Mouse (Mus musculus) gastrocnemius, postnatal 4 days (tissue): Measurements from ENCODE around the gene Ankrd39. TPM values are rescaled to one million over a fixed set of nuclear protein-coding genes. Genes with fewer than 3 reads are reported as not detected.

ENCODE experiments used
- DNase-seq, 2 experiments: peaks; one replicate each; pipeline ENCODE4 v3.0.0; 2021 to 2022; ENCODE audit warnings: low spot score in 2 of 2, mixed read lengths in 2 of 2
- total RNA-seq, 2 experiments: library from RNA; stranded (reverse); gene quantifications; 2 replicates each; pipeline ENCODE4 v1.2.3; 2021

Gene Ankrd39
- total RNA-seq, 2 experiments from 2014 or later = 13.0 to 13.8 TPM

DNA sequence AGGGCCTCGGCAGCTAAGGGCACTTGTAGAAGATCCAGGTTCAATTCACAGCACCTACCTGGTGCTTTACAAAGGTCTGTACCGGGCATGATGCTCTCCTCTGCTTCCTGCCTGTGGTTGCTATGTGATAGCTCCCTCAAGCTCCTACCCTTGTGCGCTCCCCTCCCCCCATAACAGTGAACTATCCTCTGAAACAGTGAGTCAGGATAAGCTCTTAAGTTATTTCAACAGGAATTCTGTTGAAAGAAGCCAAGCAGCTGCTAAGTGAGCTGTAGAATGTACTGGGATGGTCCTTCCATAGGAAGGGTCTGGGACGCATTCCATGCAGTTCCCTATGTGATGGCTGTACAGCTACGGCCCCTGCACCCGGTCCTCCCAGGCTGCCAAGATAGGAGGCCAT, 13.7 kb downstream of the Ankrd39 start:
- DNase-seq = no peak

DNA sequence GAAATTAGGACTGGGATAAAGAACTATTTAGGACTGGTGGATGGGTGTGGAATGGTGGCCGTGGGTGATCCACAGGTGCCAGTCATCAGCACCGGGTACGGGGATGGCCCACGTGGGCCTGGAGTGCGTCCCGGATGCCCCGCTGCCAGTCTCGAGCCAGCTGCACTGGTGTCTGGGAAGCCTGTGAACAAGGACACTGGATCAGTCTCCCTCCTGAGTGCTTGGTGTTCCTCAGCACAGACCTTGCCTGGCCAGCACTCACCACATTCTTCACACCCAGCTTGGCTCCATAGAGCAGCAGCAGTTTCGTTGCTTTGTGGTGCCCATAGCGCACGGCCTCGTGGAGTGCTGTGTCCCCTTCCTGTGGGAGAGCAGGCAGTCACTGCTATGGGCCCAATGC, 15.8 kb downstream of the Ankrd39 start:
- no peak for DNase-seq

DNA sequence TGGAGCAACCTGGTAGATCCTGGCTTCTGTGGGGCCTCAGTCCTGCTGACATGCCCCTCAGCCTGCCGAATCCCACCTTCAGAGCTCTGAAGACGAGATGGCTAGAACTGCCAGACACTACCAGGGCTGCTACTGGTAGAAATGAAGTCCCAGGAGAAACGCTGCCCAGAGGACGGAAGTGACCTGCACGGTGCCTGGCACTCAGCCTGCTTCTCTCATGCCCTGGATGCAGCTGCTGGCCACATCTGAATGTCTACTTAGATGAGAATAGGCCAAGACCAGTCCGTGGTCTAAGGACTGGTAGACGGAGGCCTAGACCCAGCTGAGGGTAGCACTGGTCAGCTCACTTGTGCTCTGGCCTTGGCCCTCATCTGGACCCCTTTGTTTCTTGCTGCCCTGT, 16.3 kb downstream of the Ankrd39 start:
- DNase-seq = no peak

DNA sequence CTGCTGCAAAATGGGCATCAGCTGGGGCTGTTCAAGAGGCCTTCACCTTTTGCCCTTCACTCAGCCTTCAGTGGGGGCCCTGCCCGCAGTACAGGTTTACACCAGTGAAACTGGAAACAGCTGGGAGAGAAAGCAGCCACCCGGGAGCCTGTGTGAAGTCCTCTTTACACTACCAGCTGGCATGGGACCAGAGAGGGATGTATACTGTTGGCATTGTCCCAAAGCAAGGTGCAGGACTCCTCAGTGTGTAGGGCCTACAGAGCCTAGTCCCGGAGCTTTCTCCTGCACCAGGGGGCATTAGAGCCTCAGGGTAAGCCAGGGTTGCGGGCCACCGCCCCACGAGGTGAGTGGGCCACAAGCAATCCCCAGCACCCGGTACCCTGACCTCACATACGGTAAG, 16.8 kb downstream of the Ankrd39 start:
- no peak for DNase-seq

DNA sequence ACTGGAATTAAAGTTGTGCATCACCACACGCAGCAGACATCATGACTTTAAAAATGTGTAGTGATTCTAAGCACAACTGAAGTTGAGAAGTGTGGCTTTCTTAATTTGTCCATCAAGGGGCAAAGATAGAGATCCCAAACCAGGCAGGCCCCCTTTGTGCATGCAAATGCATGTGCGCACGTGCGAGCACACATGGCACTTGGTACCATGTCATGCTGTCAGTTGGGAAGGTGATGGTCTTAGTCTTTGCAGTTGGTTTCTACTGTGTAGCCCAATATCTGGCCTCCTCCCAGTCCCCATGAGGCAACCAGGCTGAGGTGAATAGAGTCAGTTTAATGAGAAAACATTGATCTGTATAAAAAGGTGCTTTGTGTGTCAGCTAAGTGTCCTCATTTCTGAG, 17.4 kb downstream of the Ankrd39 start:
- no peak for DNase-seq

DNA sequence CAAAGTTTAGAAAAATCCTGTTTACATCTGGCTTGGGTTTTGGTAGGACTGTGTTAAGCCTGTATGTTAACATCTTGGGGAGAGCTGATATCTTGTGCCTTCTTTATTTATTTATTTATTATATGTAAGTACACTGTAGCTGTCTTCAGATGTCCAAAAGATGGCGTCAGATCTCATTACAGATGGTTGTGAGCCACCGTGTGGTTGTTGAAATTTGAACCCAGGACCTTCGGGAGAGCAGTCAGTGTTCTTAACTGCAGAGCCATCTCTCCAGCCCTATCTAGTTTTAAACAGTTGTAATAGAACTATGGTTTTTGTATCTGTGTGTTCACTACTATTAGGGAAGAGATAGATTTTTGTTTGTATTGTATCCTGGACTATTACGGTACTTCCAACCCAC, 18.0 kb downstream of the Ankrd39 start:
- DNase-seq = no peak

DNA sequence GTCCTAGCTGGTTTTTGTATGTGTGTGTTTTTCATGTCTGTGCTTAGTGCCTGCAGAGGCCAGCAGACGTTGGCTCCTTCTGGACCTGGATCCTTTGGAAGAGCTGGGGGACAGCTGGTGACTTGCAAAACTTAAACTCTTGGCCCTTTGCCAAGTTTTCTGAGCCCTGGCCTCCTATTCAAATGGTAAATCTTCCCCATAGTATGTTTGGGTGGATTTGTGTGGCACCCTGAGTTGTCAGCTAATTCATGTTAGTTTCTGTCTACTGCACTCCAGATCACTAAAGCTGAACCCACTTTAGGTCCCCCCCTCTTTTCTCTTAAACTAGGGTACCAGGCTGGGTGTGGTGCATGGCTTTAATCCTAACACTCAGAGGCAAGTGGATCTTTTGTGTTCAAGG, 18.9 kb downstream of the Ankrd39 start:
- no peak for DNase-seq

DNA sequence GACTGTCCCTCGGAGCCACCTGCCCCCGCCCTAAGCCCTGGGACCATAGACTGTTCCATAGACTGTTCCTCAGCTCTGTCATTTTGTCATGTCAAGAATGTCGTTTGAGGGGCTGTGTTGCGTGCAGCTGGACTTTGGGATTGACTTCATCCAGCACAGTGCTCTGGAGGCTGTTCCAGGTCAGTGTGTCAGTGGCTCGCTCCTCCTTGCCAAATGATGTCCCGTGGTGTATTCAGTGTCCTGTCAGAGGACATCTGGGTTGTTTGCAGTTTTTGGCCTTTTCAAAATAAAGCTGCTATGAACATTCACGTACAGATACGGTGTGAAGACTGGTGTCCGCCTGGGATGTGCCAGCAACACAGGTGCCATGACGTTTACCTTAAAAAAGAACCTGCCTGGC, 20.3 kb downstream of the Ankrd39 start:
- DNase-seq = no peak

DNA sequence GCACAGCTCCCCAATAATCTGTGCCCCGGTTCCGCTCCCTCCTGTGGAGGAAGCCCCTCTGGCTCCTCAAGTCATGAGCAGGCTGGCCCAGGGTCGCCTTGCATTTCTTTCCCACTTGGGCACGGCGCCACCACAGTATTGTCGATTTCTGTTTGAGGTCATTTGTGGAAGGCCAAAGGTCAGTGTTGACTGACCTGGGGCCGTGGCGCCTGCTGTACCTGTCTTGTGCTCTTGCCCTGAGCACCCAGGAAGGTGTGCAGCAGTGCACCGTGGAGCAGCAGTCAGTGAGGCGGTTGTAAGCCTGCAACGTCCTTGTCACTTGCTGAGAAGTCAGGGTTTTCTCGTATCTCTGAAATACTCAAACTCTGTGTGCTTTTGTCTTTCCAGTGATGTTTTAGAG, 21.5 kb downstream of the Ankrd39 start:
- DNase-seq = no peak

DNA sequence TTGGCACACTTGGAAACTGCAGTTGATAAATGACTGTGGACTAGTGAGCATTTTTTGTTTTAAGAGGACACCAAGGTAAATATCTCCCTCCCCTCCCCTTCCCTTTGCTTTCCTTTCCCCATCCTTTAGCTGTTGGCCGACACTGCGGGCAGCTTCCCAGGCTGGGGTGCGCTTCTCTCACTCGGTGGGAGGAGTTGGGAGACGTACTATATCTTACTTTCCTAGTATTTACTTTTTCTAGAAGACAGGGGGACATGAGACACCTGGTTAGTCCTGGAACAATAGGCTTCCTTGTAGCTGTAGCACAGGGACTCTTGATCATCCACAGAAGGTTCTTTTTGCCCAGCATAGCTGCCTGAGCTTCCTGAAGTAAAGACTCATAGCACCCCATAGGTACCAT, 23.2 kb downstream of the Ankrd39 start:
- DNase-seq = no peak

DNA sequence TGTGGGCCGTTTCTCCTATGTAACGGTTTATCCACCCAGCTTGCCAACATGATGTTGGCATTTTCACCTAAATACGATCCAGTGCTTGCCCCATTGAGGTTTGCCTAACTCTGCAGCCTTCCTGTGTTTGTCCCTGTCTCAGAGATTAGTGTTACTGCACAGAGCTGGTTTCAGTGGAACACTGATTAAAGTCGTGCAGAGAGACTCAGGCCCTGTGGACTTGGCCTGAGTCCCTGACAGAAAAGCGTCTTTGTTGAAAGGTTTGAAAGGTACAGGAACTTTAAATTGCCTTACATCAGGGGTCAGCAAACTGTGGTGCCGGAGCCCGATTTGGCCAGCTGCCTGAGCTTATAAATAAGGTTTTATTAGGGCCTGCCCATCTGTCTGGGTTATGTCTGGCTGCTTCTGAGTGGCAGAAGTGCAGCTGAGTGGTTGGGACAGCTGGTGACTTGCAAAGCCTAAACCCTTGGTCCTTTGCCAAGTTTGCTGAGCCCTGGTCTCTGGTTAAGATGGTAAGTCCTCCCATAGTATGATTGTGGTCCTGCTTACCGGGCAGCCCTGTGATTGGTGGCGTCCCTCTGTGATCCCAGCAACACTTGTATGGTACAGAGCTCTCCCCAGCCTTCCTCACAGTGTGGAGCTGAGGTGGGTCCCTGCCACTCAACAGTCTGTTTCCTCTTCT, 23.8 kb downstream of the Ankrd39 start:
- peak in 1 of 2 experiments; percentile 51 for DNase-seq

DNA sequence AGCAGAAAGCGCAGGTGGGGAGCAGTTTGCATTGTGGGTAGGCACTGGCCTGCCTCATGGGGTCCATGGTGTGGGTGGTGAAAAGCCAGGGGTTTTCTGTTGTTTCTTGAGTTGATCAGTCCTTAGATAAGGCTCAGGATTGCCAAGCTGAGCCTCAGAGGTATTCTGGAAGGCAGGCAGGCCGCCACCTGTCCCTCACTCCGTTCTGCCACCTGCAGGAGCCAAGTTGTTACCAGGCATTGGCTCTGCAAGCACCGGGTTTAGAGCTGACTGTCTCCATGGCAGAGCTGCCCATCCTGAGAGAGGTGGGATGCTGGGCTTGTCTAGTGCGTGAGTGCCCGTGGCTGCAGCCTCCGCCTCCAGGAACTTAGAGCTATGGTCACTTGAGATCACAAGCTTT, 25.0 kb downstream of the Ankrd39 start:
- DNase-seq = no peak

DNA sequence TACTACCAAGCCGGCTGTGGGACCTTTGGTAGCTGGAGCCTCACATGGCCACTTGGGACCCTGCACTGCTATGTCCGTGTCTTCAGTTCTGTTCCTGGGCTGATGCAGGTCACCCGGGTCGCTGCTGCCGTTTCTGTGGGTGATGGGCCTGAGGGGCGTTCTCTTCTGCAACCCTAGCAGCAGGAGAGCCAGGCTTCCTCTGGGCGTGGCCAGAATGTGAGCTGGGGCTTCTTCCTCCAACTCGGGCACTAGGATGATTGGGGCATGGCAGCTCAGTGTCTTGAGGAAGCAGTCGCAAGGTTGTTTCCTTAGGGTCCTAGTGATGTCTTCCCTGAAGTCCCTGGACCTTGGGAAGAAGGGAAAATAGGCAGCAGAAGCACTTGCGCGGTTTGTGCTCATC, 27.6 kb downstream of the Ankrd39 start:
- DNase-seq = no peak

DNA sequence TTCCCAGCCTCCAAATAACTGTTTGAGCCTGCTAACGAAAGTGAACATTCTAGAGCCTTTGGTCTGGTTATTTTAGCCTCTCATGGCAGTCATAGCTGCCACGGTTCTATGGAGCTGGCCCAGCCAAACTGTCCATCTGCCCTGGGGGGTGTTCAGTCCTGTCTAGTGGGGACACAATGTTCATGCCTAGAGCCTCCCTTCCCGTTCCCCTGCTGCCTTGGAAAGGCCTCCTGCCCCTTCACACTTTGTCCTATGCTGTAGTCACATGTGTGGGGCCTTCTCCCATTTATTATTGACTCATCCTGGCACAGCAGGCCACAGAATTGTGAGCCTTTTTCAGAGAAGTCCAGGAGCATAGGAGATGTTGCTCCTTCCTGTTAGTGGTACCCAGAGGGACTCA, 29.0 kb downstream of the Ankrd39 start:
- no peak for DNase-seq

DNA sequence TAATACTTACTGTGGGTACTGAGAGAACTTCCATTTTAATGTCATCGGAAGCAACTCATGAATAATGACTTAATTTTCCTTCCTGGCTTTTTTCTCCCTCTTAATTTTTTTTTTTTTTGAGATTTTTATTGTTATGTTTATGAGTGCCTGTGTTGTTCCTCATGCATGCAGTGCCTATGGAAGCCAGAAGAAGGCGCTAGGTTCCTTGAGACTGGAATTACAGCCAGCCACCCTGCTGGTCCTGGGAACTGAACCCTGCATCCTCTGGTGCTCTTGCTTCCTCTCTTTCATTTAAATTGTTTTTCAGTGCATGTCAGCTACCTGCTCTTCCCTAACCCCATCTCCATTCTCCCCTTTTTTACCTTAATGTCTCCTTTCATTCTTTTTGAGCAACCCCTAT, 33.5 kb downstream of the Ankrd39 start:
- DNase-seq = no peak

DNA sequence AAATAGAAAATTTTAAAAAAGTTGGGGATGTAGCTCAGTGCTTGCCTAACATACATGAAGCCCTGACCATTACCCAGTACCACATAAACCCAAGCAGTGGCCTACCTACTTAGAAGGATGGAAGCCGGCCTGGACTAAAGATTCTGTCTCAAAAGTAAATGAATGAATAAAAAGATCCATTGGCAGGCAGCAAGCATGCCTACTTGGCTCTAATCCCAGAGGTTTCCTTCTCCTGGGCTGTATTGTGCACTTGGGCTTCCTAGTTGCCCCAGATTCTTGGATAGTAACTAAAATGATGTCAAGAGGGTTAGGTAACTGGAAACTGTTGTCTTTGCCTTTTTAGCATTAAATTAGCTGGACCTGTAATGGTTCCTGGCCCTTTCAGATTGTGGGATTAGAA, 33.9 kb downstream of the Ankrd39 start:
- no peak for DNase-seq

DNA sequence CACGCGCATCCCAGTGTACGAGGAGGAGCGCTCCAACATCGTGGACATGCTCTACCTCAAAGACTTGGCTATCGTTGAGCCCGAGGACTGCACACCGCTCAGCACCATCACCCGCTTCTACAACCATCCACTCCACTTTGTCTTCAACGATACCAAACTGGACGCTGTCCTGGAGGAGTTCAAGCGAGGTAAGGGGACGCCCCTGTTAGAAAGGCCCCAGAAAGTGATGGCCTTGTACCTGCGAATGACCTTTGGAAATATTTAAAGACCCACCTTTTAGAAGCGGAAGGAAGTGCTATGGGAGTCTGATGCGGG, 34.3 kb downstream of the Ankrd39 start:
- DNase-seq = no peak

DNA sequence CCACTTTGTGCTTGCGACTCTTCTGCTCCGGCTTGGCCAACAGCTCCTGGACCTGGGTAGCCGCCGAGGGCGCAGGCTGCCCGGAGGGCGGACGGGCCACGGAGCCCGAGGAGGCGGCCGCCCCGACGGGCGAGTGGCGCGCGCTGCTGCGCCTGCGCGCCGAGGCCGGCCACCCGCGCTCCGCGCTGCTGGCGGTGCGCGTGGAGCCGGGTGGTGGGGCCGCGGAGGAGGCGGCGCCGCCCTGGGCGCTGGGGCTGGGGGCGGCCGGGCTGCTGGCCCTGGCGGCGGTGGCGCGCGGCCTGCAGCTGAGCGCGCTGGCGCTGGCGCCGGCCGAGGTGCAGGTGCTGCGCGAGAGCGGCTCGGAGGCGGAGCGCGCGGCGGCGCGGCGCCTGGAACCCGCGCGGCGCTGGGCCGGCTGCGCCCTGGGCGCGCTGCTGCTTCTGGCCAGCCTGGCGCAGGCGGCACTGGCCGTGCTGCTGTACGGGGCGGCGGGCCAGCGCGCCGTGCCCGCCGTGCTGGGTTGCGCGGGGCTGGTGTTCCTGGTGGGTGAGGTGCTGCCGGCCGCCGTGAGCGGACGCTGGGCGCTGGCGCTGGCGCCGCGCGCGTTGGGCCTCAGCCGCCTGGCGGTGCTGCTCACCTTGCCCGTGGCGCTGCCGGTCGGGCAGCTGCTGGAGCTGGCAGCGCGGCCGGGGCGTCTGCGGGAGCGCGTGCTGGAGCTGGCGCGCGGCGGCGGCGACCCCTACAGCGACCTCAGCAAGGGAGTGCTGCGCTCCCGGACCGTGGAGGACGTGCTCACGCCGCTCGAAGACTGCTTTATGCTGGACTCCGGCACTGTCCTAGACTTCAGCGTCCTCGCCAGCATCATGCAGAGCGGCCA, 34.9 kb downstream of the Ankrd39 start:
- peak in 1 of 2 experiments; percentile 52 for DNase-seq

DNA sequence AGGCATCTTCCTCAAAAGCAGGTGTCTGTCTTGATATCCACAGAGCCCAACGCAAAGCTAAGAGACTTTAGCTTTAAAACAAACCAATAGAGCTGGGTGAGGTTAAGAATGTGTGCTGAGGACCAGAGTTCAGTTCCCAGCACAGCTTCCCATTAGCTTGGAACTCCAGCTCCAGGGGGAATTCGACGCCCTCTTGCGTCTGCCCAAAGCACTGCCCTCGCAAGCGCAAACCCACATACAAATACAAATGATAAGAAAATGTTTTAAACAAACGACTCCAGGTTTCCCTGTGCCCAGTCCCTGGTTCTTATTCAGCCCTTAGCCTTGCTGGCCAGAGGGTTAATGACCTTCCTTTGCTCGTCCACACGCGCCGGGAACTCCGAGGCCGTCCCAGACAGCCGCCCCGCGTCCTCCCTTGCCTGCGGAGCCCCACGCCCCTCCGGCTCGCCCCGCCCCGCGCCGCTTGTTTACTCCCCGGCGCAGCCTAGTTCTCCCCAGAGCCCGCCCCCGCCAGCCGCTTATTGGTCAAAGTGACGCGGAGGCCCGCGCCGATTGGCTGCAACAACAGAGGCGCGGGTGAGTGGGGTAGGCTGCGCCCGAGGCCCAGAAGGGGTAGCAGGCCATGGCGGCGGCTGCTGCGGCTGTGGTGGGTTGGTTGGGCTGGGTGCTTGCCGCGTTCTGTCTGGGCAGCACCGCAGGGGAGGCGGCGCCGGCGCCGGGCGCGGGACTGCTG, 35.8 kb downstream of the Ankrd39 start, which contains the start of gene Cnnm3:
Cnnm3 (plus strand) TSS at position 579 of the 733 bp plus-strand sequence.
- peak; percentile 100 for DNase-seq

DNA sequence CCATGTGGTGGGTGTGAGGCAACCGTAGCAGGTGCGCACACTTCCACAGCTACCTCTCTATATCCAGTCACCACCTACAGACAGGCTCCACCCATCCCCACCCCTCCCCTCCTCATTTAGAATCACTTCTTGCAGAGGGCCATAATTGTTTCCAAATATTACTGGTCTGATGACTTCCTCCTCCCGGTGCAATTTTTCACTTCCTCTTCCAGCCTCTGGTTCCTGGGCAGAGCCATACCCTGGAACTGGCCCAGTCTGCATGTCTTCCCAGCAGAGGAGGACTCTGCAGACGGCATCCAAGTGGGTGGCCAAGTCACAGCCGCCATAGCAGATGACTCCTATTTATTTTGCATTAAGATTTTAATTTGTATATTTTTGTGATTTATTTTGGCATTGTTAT, 39.0 kb downstream of the Ankrd39 start:
- no peak for DNase-seq

DNA sequence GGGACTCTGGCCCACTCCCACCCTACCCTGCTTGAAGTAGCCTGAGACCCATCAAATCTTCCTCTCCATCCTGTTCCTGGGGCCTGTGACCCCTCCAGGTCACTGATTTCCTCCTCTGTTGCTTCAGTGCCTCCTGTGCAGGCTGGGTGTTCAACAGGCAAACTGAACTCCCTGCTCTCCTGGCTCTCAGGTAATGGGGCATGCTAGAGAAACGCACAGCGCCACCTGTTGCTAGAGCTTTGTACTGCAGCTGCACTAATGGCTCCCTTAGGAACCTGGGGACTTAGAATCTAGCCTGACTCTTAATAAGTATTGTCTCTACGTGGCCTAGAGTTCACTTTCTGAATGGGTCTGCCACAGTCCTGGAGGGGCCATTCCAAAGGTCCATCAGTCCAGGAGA, 46.0 kb downstream of the Ankrd39 start:
- peak in 1 of 2 experiments; percentile 66 for DNase-seq

DNA sequence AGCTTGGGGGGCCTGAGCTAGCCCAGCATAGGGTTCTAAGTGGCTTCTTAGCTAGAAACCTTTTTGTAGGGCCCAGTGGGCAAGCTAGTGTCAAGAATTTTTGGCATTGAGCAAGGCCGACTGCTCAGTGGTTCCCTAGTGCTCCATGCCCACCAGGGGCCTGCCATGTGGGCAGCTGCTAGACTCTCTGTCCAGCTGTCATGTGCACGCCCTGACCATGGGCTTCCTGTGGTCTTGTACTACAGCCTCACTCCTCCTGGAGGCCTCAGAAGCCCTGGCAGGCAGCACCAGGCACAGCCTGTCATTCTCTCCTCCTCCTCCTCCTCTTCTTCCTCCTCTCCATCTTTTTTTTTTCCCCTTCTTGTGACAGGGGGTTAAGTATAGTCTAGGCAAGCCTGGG, 49.9 kb downstream of the Ankrd39 start:
- no peak for DNase-seq
